Mouse (Mus musculus): ENCODE measurements around the gene Gab3. TPM values are rescaled to one million over a fixed set of nuclear protein-coding genes. Genes with fewer than 3 reads are reported as not detected.

The Gab3 gene
- polyA plus RNA-seq, 1 experiment from 2014 or later, result 1.5 TPM

Other genes starting within 250 kb of the Gab3 start
- not detected in 2 replicates for gene Gm5936, start 248.3 kb downstream of the Gab3 start, polyA plus RNA-seq (2014; fragmentation: Nextera tagmentation; extraction: Ambion mirVana)
- gene Dkc1, start 10.4 kb upstream of the Gab3 start, polyA plus RNA-seq (2014; fragmentation: Nextera tagmentation; extraction: Ambion mirVana), result 117 and 123 TPM in 2 replicates
- 25.0 and 28.0 TPM in 2 replicates for gene Mpp1, start 45.6 kb upstream of the Gab3 start, polyA plus RNA-seq (2014; fragmentation: Nextera tagmentation; extraction: Ambion mirVana)
- not detected in 2 replicates for gene Smim9, start 78.3 kb upstream of the Gab3 start, polyA plus RNA-seq (2014; fragmentation: Nextera tagmentation; extraction: Ambion mirVana)